Mouse (Mus musculus): ENCODE measurements around the gene Olfr761. TPM values are rescaled to one million over a fixed set of nuclear protein-coding genes. Genes with fewer than 3 reads are reported as not detected.
"Not testable (repeated sequence)": the region's sequence is repeated elsewhere in the genome, so short reads cannot be mapped to it uniquely, and the experiment has no call there.

Olfr761 gene
- polyA plus RNA-seq (2015; fragmentation: Nextera tagmentation; extraction: Ambion mirVana) = not detected in 2 replicates

GRCm38 (mm10) chr17:37952979-37953378 is at the start of gene Olfr761:
Olfr761 (minus strand) TSS chr17:37953079.
- Histone ChIP-seq H3K27me3 (replicated peaks; ENCODE audit: control insufficient read depth, insufficient read depth, low read length) (no peaks in the 10 kb centered on the region), H3K27ac (ENCODE audit: low read length) (no peak within 1 kb of the TSS), H3K9me3 (ENCODE audit: control insufficient read depth, low read length) (no peaks in the 10 kb centered on the region), H3K36me3 (ENCODE audit: control insufficient read depth, insufficient read depth, low read length) (no peaks in the 10 kb centered on the region), H3K4me3 (ENCODE audit: low read length) (no peak within 1 kb of the TSS), H3K4me1 (ENCODE audit: control insufficient read depth, insufficient read depth, low read length) (no peaks in the 10 kb centered on the region), H3K9ac (ENCODE audit: low read depth, low read length) (no peak within 1 kb of the TSS), H3K4me2 (ENCODE audit: low read depth, low read length) (no peak within 1 kb of the TSS)
- whole genome bisulfite sequencing = 75% methylated on average over 2 of the region's 2 CpGs
- ATAC-seq = no peak

- Histone ChIP-seq H3K27me3 (replicated peaks; ENCODE audit: control insufficient read depth, insufficient read depth, low read length) (no peaks in the 10 kb centered on the region), H3K9me3 (ENCODE audit: control insufficient read depth, low read length) (no peaks in the 10 kb centered on the region), H3K4me2 (ENCODE audit: low read depth, low read length) (no peak overlapping the region), H3K4me3 (ENCODE audit: low read length) (no peak overlapping the region), H3K27ac (ENCODE audit: low read length) (no peak overlapping the region), H3K9ac (ENCODE audit: low read depth, low read length) (no peak overlapping the region), H3K36me3 (ENCODE audit: control insufficient read depth, insufficient read depth, low read length) (no peaks in the 10 kb centered on the region), H3K4me1 (ENCODE audit: control insufficient read depth, insufficient read depth, low read length) (no peaks in the 10 kb centered on the region)
- peak; percentile 62 for ATAC-seq
- WGBS = 62% methylated on average over 10 of the region's 10 CpGs
These were observed 42.9 kb upstream of the Olfr761 start for GRCm38 (mm10) chr17:37995635-37996307.

GRCm38 (mm10) chr17:37990453-37990961 is 37.6 kb upstream of the Olfr761 start:
- no peaks in the 10 kb centered on the region for H3K9me3 ChIP-seq (ENCODE audit: control insufficient read depth, low read length)
- H3K27ac ChIP-seq (ENCODE audit: low read length) = no peak overlapping the region
- no peaks in the 10 kb centered on the region for H3K4me1 ChIP-seq (ENCODE audit: control insufficient read depth, insufficient read depth, low read length)
- no peak overlapping the region for H3K4me2 ChIP-seq (ENCODE audit: low read depth, low read length)
- no peak overlapping the region for H3K4me3 ChIP-seq (ENCODE audit: low read length)
- H3K36me3 ChIP-seq (ENCODE audit: control insufficient read depth, insufficient read depth, low read length) = no peaks in the 10 kb centered on the region
- 36% methylated on average over 3 of the region's 3 CpGs for WGBS
- no peak for ATAC-seq
- no peak overlapping the region for H3K9ac ChIP-seq (ENCODE audit: low read depth, low read length)
- no peaks in the 10 kb centered on the region for H3K27me3 ChIP-seq (replicated peaks; ENCODE audit: control insufficient read depth, insufficient read depth, low read length)

- Histone ChIP-seq H3K9me3 (ENCODE audit: control insufficient read depth, low read length) (no peaks in the 10 kb centered on the region), H3K4me1 (ENCODE audit: control insufficient read depth, insufficient read depth, low read length) (no peaks in the 10 kb centered on the region), H3K4me2 (ENCODE audit: low read depth, low read length) (no peak overlapping the region), H3K27me3 (replicated peaks; ENCODE audit: control insufficient read depth, insufficient read depth, low read length) (no peaks in the 10 kb centered on the region), H3K27ac (ENCODE audit: low read length) (no peak overlapping the region), H3K36me3 (ENCODE audit: control insufficient read depth, insufficient read depth, low read length) (no peaks in the 10 kb centered on the region), H3K4me3 (ENCODE audit: low read length) (no peak overlapping the region), H3K9ac (ENCODE audit: low read depth, low read length) (no peak overlapping the region)
- 81% methylated on average over 3 of the region's 3 CpGs for WGBS
- no peak for ATAC-seq
These were observed 20.7 kb upstream of the Olfr761 start for GRCm38 (mm10) chr17:37973591-37973990.

GRCm38 (mm10) chr17:37920248-37920647 is 32.6 kb downstream of the Olfr761 start, which contains the start of gene Olfr128:
Olfr128 (plus strand) TSS chr17:37920548.
- Histone ChIP-seq H3K36me3 (ENCODE audit: control insufficient read depth, insufficient read depth, low read length) (no peaks in the 10 kb centered on the region), H3K27me3 (replicated peaks; ENCODE audit: control insufficient read depth, insufficient read depth, low read length) (no peaks in the 10 kb centered on the region), H3K9me3 (ENCODE audit: control insufficient read depth, low read length) (no peaks in the 10 kb centered on the region), H3K27ac (ENCODE audit: low read length) (no peak within 1 kb of the TSS), H3K4me1 (ENCODE audit: control insufficient read depth, insufficient read depth, low read length) (no peaks in the 10 kb centered on the region), H3K4me3 (ENCODE audit: low read length) (no peak within 1 kb of the TSS), H3K9ac (ENCODE audit: low read depth, low read length) (no peak within 1 kb of the TSS), H3K4me2 (ENCODE audit: low read depth, low read length) (no peak within 1 kb of the TSS)
- ATAC-seq = no peak

GRCm38 (mm10) chr17:37906821-37907220 is 46.1 kb downstream of the Olfr761 start:
- WGBS = 67% methylated on average over 8 of the region's 8 CpGs
- H3K4me2 ChIP-seq (ENCODE audit: low read depth, low read length); H3K27ac ChIP-seq (ENCODE audit: low read length); H3K4me1 ChIP-seq (ENCODE audit: control insufficient read depth, insufficient read depth, low read length); H3K9me3 ChIP-seq (ENCODE audit: control insufficient read depth, low read length); H3K27me3 ChIP-seq (replicated peaks; ENCODE audit: control insufficient read depth, insufficient read depth, low read length); H3K9ac ChIP-seq (ENCODE audit: low read depth, low read length); H3K36me3 ChIP-seq (ENCODE audit: control insufficient read depth, insufficient read depth, low read length); ATAC-seq; H3K4me3 ChIP-seq (ENCODE audit: low read length): not testable (repeated sequence)

Other genes with a start within 250 kb of the Olfr761 start
- gene Olfr120, start 231.3 kb downstream of the Olfr761 start, polyA plus RNA-seq (2015; fragmentation: Nextera tagmentation; extraction: Ambion mirVana) = not detected in 2 replicates
- gene Olfr121, start 204.2 kb downstream of the Olfr761 start, polyA plus RNA-seq (2015; fragmentation: Nextera tagmentation; extraction: Ambion mirVana) = not detected in 2 replicates
- gene Olfr122, start 184.5 kb downstream of the Olfr761 start, polyA plus RNA-seq (2015; fragmentation: Nextera tagmentation; extraction: Ambion mirVana) = not detected in 2 replicates
- not detected in 2 replicates for gene Olfr123, start 159.6 kb downstream of the Olfr761 start, polyA plus RNA-seq (2015; fragmentation: Nextera tagmentation; extraction: Ambion mirVana)
- gene Olfr124, start 153.2 kb downstream of the Olfr761 start, polyA plus RNA-seq (2015; fragmentation: Nextera tagmentation; extraction: Ambion mirVana) = not detected in 2 replicates
- gene Olfr125, start 120.1 kb downstream of the Olfr761 start, polyA plus RNA-seq (2015; fragmentation: Nextera tagmentation; extraction: Ambion mirVana) = not detected in 2 replicates
- gene Olfr126, start 105.6 kb downstream of the Olfr761 start, polyA plus RNA-seq (2015; fragmentation: Nextera tagmentation; extraction: Ambion mirVana) = not detected in 2 replicates
- not detected in 2 replicates for gene Olfr127, start 52.6 kb downstream of the Olfr761 start, polyA plus RNA-seq (2015; fragmentation: Nextera tagmentation; extraction: Ambion mirVana)
- not detected in 2 replicates for gene Olfr128, start 32.5 kb downstream of the Olfr761 start, polyA plus RNA-seq (2015; fragmentation: Nextera tagmentation; extraction: Ambion mirVana)
- gene Olfr129, start 107.0 kb upstream of the Olfr761 start, polyA plus RNA-seq (2015; fragmentation: Nextera tagmentation; extraction: Ambion mirVana) = not detected in 2 replicates
- not detected in 2 replicates for gene Olfr130, start 110.8 kb upstream of the Olfr761 start, polyA plus RNA-seq (2015; fragmentation: Nextera tagmentation; extraction: Ambion mirVana)
- not detected in 2 replicates for gene Olfr131, start 135.6 kb upstream of the Olfr761 start, polyA plus RNA-seq (2015; fragmentation: Nextera tagmentation; extraction: Ambion mirVana)
- not detected in 2 replicates for gene Olfr132, start 181.4 kb upstream of the Olfr761 start, polyA plus RNA-seq (2015; fragmentation: Nextera tagmentation; extraction: Ambion mirVana)
- not detected in 2 replicates for gene Olfr133, start 192.2 kb upstream of the Olfr761 start, polyA plus RNA-seq (2015; fragmentation: Nextera tagmentation; extraction: Ambion mirVana)
- gene Olfr134, start 218.3 kb upstream of the Olfr761 start, polyA plus RNA-seq (2015; fragmentation: Nextera tagmentation; extraction: Ambion mirVana) = not detected in 2 replicates